Mouse (Mus musculus) embryo, embryonic 11 days (tissue): ENCODE measurements at regions not wholly inside any gene's neighbourhood (a gene's known extent, or its start where the extent isn't known, plus 50 kb on each side); places are given as distances from the start of the nearest gene placed in this dataset.

ENCODE experiments used
- DNase-seq: peaks from one replicate; pipeline ENCODE4 v3.0.0-alpha.2; 2015

DNA sequence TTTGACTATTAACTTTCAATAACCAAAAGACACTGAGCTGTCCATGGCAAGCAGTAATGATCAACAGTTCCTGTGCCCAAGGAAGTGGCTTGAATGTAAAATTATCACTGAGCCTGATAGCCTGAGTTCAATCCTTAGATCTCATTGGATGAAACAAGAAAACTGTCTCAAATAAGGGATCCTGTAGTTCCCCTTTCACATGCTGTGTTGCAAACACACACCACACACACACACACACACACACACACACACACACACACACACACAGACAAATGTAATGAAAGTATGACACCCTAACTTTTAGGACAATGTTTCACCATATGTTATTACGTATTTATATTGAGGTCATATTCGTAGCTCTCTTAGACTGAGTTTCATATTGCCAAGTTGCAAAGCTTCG, 1032.7 kb upstream of the Zeb2 start:
- no peak for DNase-seq

DNA sequence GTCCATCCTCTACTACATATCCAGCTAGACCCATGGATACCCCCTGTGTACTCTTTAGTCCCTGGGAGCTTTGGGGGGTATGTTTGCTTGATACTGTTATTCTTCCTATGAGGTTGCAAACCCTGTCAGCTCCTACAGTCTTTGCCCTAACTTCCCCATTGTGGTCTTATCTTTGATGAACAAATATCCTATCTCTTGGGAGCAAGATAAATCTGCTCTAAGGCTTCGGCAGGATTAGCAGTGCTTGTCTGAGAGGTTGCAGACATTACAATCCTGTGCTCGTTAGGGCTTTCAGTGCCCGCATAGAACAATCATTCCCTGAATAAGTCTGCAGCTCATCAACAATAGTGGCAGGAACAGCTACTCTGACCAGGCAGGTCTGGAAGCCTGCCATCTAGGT, 1002.7 kb upstream of the Zeb2 start:
- DNase-seq: no peak

DNA sequence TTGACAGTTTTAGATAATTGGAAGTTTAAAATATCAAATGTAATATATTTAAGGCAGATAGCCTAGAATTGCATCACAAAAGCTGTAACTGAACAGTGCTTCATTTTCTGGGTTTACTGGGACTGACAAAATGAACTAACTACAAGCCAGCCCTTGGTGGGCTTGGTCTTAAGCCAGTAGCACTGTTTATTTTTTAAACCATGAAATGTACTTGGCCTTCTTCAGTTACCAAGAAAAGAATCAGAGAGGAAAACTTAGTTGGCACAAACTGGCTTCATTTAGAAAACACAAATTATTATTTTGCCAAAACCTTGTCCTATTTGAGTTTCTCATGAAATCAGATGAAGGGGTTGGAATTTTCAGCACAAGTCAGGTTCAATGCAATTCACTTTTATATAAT, 989.8 kb upstream of the Zeb2 start:
- no peak for DNase-seq

DNA sequence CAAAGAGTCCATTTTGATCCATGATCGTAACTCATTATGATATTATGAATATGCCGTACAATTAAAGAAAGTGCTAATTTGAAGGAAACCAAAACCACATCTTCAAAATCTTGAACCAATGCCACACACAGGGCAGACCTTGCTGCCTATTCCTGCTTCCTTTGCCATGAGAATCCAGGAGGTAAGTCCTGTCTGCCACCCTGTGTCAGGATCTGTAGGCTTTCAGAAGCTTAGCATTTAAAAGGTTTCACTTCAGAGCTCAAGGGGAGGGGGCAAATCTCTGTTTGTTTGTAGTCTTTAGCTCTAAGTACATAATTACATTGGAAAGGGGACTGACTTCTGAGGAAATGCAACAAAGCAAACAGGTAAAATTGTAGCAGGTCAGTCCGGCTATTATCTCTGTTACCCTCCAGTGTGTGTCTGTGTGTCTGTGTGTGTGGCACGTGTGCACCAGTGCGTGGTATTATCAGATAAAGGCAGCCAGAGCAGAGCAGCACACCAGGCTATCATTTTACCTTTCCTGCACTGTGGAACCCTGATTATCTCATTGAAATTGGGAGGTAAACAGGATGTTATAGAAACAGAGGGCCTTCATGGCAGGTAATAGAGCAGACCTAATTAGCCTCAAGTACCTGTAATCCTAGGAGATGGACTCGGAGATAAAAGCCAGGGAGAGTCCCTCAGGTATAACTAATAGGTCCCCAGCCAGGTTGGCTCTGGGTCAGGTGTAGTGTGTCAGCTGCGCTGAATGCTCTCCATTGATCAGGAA, 948.0 kb upstream of the Zeb2 start:
- DNase-seq: no peak

DNA sequence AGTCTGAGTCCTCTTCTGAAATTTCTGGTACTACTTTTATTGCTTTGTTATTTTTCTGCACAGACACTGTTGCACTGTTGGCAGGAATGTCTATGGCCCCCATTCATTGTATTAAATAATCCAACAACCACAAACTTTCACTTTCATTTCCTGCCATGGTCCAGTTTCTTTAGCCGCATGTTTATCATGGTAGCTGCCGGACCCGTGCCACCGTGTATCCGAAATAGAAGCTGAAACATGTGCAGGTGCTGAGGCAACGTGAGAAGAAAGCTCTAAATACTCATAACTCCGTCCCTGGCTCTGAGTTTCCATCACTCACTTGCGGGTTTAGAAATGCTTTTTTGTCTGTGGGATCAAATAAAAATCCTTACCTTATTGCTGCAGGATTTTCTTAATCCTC, 938.5 kb upstream of the Zeb2 start:
- no peak for DNase-seq

DNA sequence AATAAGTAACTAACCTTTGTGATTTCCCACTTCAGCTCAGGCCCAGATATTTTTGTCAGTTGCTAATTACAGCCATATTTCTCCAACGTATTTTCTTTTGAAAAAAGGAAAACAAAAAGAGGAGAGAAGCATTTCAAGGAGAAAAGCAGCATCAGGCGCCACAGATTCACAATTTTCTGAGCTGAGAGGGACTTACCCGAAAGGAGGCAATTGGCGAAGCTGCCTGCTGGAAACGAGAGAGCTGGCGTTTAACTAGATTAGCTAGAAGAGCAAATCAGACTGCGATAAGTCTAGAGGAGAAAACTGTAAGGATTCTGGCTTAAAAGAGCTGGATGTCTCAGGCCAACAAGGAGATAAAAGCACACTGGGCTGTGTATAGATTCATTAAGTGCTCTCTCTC, 937.7 kb upstream of the Zeb2 start:
- DNase-seq: no peak

DNA sequence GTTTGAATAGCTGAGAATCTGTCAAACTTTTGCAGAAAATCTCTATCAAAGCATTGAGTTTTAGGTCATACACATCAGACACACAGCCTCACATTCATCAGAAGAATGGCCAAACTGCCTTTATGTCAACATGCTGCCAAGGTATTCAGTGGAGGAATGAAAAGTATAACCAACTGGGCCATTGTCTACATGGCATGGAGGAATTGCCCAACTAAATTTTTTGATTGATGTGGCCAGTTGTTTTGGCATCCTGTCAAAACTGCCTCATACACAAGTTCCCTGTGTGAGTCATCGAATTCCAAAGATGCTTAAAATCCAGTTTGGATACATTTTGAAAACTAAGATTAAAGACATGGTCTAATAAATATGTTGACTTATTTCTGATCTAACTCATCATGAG, 904.7 kb upstream of the Zeb2 start:
- no peak for DNase-seq

DNA sequence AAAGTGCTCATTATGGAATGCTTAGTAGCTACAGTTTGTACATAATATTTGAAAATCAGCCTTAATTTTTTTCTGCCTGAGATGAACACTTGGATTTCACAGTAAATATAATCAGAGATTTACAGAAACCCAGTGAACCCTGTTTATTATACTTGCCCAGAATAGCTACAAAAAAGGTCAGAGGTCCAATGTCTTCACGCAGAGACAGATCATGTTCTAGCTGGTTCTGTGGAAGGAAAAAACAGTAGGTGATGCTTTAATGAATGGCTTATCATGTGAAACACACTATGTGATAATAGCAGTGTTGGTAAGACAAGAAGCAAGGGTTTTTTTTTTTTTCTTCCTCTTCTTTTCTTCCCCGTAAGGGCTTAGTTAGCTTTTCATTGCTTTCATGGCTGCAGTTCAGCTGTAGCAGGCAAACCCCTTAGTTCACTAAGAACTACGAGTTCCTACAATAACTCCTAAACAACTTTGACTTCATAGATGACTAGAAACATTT, 896.6 kb upstream of the Zeb2 start:
- no peak for DNase-seq

DNA sequence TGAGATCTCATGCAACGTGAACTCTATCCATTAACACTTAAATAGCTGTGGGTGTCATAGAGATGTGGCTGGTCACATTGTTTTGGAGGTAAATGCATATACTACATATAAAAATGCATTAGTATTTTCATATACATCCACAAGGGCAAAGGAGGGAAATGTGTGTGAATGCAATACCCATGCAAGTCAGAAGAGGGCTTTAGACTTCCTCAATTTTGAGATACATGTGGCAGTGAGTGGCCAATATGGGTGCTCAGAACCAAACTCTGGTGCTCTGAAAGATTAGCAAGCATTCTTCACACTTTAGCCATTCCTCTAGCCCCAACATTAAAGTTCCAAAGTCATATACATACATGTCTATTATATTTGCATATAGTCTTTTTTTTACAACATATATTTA, 895.5 kb upstream of the Zeb2 start:
- DNase-seq: no peak

DNA sequence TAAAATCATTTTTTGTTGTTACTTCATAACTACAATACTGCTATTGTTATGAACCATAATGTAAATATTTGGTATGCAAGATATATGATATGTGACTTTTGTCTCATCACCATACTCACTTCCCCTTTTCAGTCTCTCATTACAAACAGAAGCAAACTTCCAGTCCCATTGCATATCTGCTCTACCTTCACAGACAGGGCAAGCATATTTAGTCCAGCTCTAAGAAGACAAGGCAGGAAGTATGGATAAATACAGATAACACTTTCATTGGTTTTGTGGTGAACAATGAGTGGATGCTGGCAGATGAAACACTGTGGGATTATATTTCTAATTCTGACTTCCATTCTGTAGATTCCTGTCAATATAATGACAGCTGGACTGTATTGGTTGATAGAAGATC, 858.0 kb upstream of the Zeb2 start:
- no peak for DNase-seq

DNA sequence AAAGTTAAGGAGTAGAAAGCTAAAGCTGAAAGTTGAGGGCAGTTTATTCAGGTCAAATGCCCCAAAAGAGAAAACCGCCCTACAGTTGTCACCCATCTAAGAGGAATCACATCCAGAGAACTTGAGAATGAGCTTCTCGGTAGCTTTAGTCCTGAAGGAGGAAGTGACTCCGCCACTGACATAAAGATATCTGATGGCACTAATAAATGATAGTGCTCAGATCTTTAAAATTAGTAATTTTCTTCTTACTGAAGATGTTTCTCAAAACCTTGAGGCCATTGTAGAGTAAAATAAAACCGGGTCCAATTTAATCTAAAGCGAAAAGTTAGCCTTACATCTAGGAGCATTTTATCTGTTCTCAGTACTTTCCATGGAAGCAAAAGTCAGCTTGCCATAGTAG, 851.4 kb upstream of the Zeb2 start:
- DNase-seq: no peak

DNA sequence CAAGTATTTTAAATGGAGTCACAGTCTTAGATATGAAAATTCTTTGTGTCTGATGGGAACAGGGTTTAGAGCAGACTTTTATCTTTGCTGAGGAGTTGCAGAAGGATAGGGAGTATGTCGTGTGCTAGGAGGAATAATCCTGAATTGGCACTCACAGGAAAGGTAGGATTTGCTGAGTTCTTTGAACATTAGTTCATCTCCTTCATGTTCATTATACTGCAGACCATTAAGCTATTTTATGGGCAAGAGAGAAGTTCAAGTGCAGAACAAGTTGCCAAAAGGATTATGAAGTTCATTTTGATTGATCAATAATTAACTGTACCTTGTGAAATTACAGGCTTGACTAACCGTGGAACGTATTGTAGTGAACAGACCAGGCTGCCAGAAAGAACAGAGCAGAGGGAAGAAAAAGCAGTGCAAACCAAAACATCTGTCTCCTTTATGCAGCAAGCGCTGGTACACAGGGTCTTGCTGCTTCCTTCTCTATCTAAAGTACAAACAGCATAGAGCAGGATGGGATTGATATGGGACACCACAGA, 839.7 kb upstream of the Zeb2 start:
- no peak for DNase-seq

DNA sequence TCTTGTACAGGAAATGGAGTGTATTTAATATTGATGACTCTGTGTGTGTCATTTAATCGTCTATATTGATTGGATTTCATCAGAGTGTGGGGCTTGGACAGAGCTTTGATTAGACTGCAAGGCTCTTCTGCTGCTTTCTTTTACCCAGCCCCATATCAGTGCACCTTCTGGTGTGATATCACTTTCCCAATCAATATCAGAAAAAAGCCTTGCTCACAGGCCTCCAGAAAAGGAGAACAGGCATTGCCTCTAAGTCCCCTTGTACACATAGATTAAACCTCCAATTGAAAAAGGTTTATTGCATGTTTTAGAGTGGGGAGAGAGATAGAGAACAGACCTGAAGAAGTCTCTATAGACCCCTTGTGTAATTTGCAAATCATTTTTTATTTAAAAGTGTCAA, 831.6 kb upstream of the Zeb2 start:
- DNase-seq: no peak

DNA sequence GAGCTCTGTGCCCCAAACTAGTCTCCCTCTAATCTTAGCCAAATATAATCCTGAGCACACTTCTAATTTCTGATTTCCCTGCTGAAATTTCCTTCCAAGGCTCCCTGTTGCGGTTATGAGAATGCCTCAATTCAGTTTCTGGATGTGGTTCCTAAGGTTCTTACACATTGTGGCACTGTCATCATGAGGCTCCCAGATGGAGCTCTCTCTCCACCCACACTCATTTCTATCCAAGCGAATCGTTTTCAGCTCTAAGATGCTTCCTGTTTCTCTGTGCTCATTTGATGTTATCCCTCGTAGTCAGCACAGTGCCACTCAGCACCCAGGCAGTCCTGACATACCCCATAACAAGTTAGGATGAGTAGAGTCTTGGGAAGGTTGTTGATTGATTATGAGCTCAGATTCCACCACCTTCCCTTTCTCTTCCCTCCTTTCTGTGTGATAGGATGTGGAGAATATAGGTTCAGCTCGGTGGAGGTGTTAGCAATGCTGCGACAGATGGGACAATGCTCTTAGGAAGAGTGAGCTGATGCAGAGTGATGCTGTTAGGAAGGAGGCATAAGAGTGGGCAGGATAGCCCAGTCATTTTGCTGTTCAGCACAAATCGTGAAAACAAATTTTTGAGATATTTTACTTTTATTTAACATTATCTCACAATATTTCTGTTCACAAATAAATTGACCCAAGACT, 808.7 kb upstream of the Zeb2 start:
- no peak for DNase-seq

DNA sequence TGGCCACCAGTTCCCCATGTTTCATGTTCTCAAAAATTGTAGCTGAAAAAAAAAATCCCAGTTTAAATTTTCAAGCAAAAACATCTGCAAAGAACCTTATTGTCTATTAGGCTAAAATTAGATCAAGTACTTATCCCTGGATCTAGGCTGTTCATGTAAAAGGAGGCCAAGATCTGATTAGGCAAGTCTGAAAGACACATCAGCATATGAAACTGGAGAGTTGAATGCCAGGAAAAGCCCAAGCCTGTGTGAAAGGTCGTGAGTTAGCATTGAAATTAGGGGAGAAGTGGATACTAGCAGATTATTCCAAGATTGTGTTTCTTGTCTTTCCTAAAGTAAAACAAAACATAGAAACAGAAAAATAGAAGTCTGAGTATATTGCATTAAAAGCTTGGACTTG, 791.7 kb upstream of the Zeb2 start:
- no peak for DNase-seq

DNA sequence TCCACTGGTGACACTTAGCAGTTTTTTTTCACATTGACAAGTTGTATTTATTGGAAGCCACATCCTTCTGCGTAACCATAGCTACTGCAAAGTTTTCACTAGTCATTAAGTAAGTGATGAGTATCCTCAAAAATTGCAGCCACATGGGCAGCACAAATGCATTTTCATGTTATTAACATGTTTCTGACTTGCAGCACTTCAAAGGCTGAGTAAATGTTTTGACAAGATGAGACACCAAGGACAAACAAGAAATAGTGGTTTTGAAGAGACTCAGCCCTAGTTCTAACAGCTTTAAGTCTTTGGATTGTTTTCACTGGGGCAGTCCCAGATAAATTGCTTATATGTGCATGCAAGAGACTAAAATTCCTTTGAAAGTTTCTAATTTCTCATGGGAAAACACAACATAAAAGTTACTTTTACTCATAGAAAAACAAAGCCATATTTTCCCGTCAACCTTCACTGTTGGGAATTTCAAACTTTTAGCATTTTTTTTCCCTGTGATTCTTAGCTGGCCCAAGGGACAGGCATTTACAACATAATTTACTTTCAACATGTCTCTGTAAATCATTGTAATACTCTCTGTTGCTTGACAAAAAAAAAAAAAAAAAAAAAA, 787.5 kb upstream of the Zeb2 start:
- DNase-seq: peak; percentile 3

DNA sequence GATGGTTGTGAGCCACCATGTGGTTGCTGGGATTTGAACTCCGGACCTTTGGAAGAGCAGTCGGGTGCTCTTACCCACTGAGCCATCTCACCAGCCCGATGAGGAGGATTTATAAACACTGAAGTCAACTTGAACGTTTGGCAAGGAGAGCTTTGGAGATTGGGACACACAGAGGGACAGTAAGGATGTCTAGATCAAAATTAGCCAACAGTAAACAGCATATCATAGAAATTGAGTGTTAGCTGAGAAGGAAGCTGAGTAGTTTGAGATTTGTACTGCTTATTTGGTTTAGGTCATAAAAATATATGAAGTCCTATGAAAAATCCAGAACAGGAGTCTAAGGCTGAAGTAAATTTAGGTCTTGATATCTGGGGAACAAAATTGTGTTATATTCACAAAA, 786.9 kb upstream of the Zeb2 start:
- DNase-seq: no peak

DNA sequence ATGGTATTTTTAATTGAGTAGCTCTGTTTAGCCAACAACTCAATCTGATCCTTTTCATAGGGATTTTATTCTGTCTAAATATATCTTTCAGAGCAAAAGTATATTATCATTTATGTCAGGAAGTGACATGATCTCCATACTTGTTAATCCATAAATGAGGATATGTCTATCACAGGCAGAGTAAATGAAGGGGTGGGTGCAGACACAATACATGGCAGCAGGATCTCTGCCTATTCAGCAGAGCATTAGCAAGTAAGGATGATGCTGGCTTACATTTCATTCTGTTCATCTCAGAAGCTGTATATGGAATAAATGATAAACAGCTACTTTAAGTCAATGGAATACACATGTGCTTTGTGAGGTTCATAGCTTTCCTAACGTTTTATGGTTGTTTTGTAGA, 786.2 kb upstream of the Zeb2 start:
- DNase-seq: no peak

DNA sequence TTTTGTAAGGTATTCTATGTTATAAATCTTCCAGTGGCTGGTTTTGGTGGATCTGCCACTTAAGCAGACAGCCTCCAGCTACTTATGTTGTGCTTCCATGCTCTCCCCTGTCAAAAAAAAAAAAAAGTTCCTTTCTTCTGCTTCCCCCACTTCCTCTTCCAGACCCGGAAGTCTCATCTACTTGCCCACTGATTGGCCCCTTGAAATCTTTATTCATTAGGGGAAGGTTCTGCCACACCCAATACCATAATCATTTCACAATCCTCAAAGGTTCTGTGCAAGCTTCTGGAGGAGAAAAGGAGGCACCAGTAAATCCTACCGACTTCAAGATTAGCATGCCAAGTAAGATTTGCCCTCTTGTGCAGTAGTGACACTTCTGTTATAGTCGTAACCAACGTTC, 784.7 kb upstream of the Zeb2 start:
- DNase-seq: no peak

DNA sequence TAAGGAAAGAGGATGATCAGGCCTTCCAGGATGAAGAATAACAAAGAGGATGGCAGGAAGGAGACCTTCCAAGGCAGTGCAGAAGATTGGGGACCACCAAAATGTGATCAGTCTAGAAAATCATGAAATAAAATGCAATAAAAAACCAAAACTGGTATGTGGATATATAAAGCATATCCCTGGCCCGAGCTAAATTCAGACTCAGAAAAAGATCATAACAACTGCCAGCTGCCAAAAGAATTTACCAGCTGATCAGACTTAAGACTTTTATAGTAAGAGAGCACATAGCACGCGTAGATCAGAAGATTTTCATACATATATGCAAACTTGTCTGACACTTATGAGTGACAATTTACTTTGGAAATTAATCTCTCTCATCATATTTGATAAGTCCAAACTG, 767.5 kb upstream of the Zeb2 start:
- no peak for DNase-seq

DNA sequence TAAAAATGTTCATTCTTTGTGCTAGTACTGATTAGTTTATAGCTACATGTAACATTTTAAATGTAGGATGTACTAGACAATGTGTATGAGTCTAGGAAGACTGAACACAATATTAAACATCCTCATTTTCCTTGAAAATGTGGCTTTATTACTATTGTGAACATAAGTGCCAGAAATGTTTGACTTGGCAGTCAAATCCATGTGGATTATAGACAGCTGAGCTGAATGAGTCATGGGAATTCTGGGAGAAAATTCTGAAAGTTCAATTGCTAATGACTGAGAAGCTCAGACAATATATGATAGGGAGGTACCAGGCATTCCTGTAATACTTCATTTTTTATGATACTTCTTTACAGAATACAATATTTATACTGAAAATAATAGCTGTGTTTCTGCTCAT, 761.5 kb upstream of the Zeb2 start:
- no peak for DNase-seq

DNA sequence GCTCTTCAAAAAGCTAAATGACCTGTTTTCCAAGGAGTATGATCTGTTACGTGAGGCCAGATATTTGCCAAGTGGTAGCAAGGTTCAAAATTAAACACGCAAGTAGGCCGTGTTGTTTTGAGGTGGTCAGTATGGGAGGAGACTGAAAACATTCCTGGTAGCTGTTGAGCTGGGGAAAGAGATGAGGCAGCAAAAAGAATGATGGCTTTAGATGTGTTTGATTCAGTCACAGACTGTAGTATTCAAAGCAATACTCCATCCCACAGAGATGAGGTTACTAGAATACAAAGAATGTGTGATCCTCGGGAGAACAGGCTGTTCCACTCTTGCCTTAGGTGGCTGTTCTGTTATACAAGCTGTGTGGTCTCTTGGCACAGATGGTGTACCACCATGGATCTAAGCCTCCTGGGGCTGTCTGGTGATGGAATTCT, 742.7 kb upstream of the Zeb2 start:
- DNase-seq: no peak

DNA sequence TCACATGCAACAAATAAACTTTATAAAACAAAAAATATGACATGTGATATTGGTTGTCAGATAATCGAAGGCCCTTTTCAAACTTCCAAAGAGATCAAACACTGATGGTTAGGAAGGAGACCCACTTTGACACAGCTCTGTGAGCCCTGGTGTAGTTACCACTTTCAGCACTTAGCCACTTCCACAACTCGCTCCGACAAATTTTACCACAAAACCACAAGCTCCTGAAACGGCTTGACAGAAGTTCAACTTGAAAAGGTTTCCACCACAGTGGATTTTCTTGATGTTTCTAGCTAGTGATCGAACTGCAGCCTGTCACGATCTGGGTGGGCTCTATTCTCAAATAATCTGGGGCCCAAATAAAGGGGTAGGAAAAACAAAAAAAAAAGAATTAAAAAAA, 742.2 kb upstream of the Zeb2 start:
- no peak for DNase-seq

DNA sequence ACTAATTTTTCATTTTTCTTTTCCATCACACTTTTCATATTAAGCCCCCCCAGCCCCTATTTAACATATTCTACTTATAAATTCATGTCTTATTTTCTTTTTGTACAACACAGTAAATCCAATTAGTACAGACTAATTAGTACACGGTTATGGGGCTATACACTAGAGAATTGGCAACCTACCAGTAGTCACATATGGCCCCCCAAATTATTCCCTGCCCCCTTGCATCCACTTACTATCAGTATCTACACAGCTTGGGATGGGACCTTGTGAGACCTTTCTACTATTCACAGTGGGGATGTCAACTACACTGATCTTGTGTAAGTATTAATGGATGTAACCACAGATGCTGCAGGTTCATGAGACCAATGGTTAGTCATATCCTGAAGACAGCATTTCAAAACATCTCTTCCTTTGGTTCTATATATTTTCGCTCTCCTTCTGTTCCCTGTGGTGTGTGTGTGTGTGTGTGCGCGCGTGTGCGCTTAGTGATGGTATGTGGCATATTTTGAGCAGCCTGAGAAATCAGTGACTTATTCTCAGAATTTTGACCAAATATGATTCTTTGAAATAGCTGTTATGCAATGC, 732.9 kb upstream of the Zeb2 start:
- DNase-seq: no peak
